Mouse (Mus musculus) liver, postnatal 0 days (tissue): ENCODE measurements around the gene Zkscan5.
"Not testable (repeated sequence)": the region's sequence is repeated elsewhere in the genome, so short reads cannot be mapped to it uniquely, and the experiment has no call there.

Experiments
- CTCF ChIP-seq: sonication (generic); IDR thresholded peaks from 2 replicates; pipeline ENCODE4 v1.5.1; 2016; ENCODE audit warnings: antibody characterized with exemption, low read depth
- EP300 ChIP-seq: IDR thresholded peaks from 2 replicates; pipeline ENCODE4 v1.6.1; 2016; ENCODE audit warnings: antibody characterized with exemption, low read depth, mild to moderate bottlenecking

DNA sequence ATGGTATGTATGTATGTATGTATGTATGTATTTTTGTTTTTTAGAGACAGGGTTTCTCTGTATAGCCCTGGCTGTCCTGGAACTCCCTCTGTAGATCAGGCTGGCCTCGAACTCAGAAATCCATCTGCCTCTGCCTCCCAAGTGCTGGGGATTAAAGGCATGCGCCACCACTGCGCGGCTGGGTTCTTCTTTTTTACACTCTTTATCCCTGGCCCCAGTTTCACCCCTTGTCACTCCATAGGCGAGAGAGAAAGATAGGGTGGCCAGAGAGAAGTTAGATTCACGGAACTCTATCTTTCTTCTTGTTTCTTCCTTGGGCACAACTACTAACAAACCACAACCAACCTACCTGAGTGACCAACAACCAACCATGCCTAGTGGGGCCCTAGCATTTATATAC, 24.9 kb downstream of the Zkscan5 start:
- not testable (repeated sequence) for TF ChIP-seq EP300, CTCF
